Mouse (Mus musculus) gastrocnemius, postnatal 14 days (tissue): Measurements from ENCODE around the gene Olfr1199. TPM values are rescaled to one million over a fixed set of nuclear protein-coding genes. Genes with fewer than 3 reads are reported as not detected.

Source experiments
- DNase-seq: peaks from one replicate; pipeline ENCODE4 v3.0.0; 2021; ENCODE audit warnings: mixed read lengths
- intact Hi-C: fragments of 180-260 bp; cut with DNase I; formaldehyde crosslinking; loops from one replicate; pipeline ENCODE4 v1.15.1; 2025; ENCODE audit warnings: low total_unique reads
- long read RNA-seq, 2 experiments: library from polyadenylated mRNA; stranded (forward); transcript quantifications; one replicate each; pipeline ENCODE4 v2.0.0; 2021
- total RNA-seq, 2 experiments: library from RNA; stranded (reverse); gene quantifications; 2 replicates each; pipeline ENCODE4 v1.2.3; 2021

Gene Olfr1199
- not detected for total RNA-seq
- long read RNA-seq, experiment 1 = 0 reads
- long read RNA-seq, experiment 2 = 0 reads

- intact Hi-C loops = no loop called here
- no peak for DNase-seq
Observed at GRCm38 (mm10) chr2:88760369-88760768, at the start of gene Olfr1199. Gene Olfr1199 (minus strand): TSS chr2:88760469.

DNA sequence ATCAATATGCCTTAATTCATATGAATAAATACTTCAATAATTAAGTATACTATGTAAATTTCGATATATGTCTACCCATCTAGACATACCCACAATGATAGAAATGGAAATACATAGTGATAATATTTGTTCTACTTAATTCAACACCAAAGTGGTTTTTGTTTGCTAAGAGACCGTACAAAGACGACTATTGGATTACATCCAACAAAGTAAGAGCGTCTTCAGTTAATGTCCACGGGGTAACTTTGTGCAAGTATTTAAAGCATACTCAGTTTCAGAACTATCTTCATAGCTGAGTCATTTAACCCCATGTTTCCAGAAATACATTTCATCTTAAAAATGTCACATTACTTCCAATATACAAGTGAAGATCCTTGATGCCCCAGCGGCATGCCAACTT lies 32.5 kb upstream of the Olfr1199 start, which contains the start of gene Olfr1201:
TSS of gene Olfr1201 (plus strand) at position 301 of the 400 bp plus-strand sequence.
- intact Hi-C loops = no loop called here

DNA sequence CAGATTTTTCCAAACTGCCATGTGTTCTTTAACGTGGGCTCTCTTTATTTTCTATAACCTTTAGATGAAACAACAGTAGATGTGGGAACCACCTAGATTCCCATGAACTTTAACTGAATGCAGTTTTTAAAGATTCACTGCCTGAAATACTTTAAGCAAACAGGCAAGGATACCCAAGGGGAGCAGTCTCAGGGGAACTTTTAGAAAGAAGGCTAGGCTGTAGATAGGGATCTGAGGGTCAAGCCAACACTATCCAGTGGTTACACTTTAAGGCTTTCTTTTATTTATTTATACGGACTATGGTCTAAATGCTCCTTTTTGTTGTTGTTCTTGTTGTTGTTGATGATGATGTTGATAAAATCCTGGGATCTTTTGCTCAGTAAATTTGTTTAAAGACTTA lies 10.1 kb upstream of the Olfr1199 start, which contains the start of gene Olfr1200:
TSS of gene Olfr1200 (minus strand) at position 101 of the 400 bp plus-strand sequence.
- no peak for DNase-seq
- intact Hi-C loops = no loop called here

More for the DNA sequence above, 32.5 kb upstream of the Olfr1199 start, which contains the start of gene Olfr1201:
- no peak for DNase-seq

- intact Hi-C loops = no loop called here
- no peak for DNase-seq
Observed at GRCm38 (mm10) chr2:88751270-88751669, 9.0 kb downstream of the Olfr1199 start, which contains the start of gene Olfr1198. Gene Olfr1198 (minus strand): TSS chr2:88751370.

DNA sequence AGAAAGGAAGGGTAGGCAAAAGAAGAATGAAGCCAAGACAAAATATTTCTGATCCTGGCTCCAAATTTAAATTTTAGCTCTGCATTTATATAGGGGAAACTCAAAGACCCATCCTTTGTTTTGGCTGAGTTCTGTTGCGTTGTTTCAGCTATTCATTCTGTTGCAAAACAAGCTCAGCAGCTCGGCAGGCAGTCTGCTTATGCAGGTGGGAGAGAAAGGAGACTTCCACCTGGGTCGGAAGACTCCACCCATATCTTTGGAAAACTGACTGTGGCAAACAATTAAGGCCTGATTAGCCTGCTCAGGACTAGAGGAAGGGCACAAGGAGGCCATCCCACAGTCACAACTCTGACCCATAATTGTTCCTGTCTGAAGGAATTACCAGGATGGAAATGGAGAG lies 16.9 kb downstream of the Olfr1199 start:
- no peak for DNase-seq
- intact Hi-C loops = no loop called here

- intact Hi-C loops = no loop called here
- no peak for DNase-seq
Observed at GRCm38 (mm10) chr2:88732266-88732665, 28.0 kb downstream of the Olfr1199 start, which contains the start of gene Olfr1197. Gene Olfr1197 (minus strand): TSS chr2:88732366.

DNA sequence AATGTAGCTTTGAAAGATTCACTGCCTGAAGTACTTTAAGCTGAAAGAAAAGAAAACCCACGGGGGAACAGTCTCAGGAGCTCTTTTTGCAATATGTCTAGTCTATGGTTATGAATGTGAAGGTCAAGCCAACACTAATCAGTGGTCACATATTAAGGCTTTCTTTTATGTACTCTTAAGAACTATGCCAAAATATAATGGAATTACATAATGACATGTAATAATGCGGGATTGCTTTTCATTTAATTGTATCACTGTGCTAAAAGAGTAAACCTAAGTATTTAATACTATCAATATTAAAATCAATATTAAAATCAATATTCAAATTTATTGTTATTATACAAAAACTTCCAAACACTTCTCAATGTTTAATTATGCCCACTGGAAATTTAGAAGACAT lies 55.8 kb downstream of the Olfr1199 start, which contains the start of gene Olfr1196:
TSS of gene Olfr1196 (minus strand) at position 101 of the 400 bp plus-strand sequence.
- intact Hi-C loops = no loop called here
- no peak for DNase-seq

Other genes starting within 250 kb of the Olfr1199 start
- not detected for gene Olfr1186, start 241.9 kb downstream of the Olfr1199 start, total RNA-seq
- not detected for gene Olfr1188, start 203.5 kb downstream of the Olfr1199 start, total RNA-seq
- gene Olfr1189, start 174.0 kb downstream of the Olfr1199 start, total RNA-seq = not detected
- gene Olfr1191-ps1, start 119.9 kb downstream of the Olfr1199 start, total RNA-seq = under 1 TPM in 1 of 2 experiments, not detected in 1; 0.04 TPM
- gene Olfr1192-ps1, start 112.0 kb downstream of the Olfr1199 start, total RNA-seq = not detected
- gene Olfr1193, start 84.8 kb downstream of the Olfr1199 start, total RNA-seq = not detected
- not detected for gene Olfr1195, start 71.3 kb downstream of the Olfr1199 start, total RNA-seq
- not detected for gene Olfr1196, start 55.9 kb downstream of the Olfr1199 start, total RNA-seq
- gene Olfr1197, start 28.1 kb downstream of the Olfr1199 start, total RNA-seq = not detected
- not detected for gene Olfr1198, start 9.1 kb downstream of the Olfr1199 start, total RNA-seq
- not detected for gene Olfr1200, start 10.0 kb upstream of the Olfr1199 start, total RNA-seq
- gene Olfr1201, start 32.6 kb upstream of the Olfr1199 start, total RNA-seq = not detected
- not detected for gene Olfr1202, start 54.0 kb upstream of the Olfr1199 start, total RNA-seq
- not detected for gene Olfr1205, start 69.3 kb upstream of the Olfr1199 start, total RNA-seq
- gene Olfr1204, start 88.8 kb upstream of the Olfr1199 start, total RNA-seq = not detected
- gene Olfr1206, start 102.8 kb upstream of the Olfr1199 start, total RNA-seq = not detected
- gene Olfr1208, start 141.8 kb upstream of the Olfr1199 start, total RNA-seq = not detected
- gene Olfr1209, start 154.7 kb upstream of the Olfr1199 start, total RNA-seq = not detected
- not detected for gene Olfr1211, start 177.6 kb upstream of the Olfr1199 start, total RNA-seq
- gene Olfr1212, start 193.5 kb upstream of the Olfr1199 start, total RNA-seq = not detected
- not detected for gene Gm13762, start 219.8 kb upstream of the Olfr1199 start, total RNA-seq
- not detected for gene Olfr1214, start 232.2 kb upstream of the Olfr1199 start, total RNA-seq
- gene Olfr1215, start 246.5 kb upstream of the Olfr1199 start, total RNA-seq = not detected